Mouse (Mus musculus): Measurements from ENCODE around the gene Sh2d6. TPM values are rescaled to one million over a fixed set of nuclear protein-coding genes. Genes with fewer than 3 reads are reported as not detected.
"Not testable (repeated sequence)": the region's sequence is repeated elsewhere in the genome, so short reads cannot be mapped to it uniquely, and the experiment has no call there.

Sh2d6 gene
- polyA plus RNA-seq, 1 experiment from 2014 or later = not detected

DNA sequence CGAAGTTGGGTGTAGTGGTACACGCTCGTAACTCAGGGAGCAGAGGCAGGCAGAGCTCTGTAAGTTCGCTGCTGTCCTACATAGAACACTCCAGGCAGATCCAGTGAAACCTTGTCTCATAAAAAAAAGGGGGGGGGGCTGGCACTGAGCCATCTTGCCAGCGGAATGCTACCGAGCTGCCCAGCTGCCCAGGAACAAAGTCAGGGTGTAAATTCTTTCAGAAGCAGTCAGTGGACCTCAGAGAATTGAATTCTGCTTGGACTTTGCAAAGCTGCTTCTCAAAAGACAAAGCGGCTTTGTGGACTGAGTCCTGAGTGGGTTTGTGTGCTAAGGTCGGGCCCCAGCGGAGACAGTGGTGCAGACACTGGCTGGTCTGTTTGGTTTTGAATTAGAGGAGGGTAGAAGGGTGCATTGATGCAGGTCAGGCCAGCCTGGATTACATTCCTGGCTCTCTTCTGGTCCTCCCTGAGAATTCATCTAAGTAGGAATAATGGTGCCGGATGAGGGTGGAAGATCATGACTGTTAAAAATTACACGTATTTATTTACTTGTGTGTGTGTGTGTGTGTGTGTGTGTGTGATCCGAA lies 21.9 kb upstream of the Sh2d6 start:
- DNase-seq (ENCODE audit: low spot score) (no peak), ATAC-seq (replicated peaks; ENCODE audit: low FRiP score, low read depth) (no peak)
- Histone ChIP-seq H3K4me3 (replicated peaks; ENCODE audit: low read depth, low read length) (no peak overlapping the region), H3K36me3 (ENCODE audit: insufficient read depth, low read length) (no peaks in the 10 kb centered on the region), H3K4me2 (ENCODE audit: low read length) (no peak overlapping the region), H3K27ac (peak overlapping the region; percentile 75), H3K9me3 (replicated peaks; ENCODE audit: low read length) (no peaks in the 10 kb centered on the region), H3K9ac (ENCODE audit: low read depth, low read length) (no peak overlapping the region), H3K4me1 (replicated peaks; ENCODE audit: insufficient read depth, low read length) (peaks cover 13% of the 10 kb centered on the region), H3K27me3 (ENCODE audit: insufficient read depth, low read length) (no peaks in the 10 kb centered on the region)
- TF ChIP-seq CTCF (IDR thresholded peaks at IDR 0.05; ENCODE audit: low read depth) = no peak
- WGBS = 63% methylated on average over 12 of the region's 12 CpGs

DNA sequence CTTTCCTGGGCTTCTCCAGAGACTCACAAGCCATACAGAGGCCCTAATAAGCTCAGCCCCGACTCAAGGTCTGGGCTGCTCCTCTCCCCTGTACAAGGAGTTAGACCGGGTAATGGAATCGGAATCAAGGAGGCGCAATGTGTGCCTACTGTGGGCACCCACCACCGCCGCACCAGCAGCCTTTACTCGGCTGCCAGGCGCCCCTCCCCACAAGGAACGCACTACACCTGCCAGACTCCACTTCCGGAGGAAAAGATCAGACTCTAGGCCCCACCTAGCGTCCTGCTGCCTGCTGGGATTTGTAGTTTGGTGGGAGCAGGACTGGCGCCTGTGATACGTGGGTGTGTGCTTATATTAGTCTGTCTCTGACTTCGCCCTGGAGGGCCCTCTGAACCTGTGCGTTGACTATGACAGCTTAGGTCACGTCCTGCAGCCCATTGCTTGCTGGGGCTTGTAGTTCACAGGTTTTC lies 17.1 kb upstream of the Sh2d6 start:
- Histone ChIP-seq H3K4me1 (replicated peaks; ENCODE audit: insufficient read depth, low read length) (peaks cover 12% of the 10 kb centered on the region), H3K9ac (ENCODE audit: low read depth, low read length) (peak overlapping the region; percentile 57; the same call in 1 of the 2 replicates), H3K27ac (peak overlapping the region; percentile 65), H3K4me2 (ENCODE audit: low read length) (peak overlapping the region; percentile 75), H3K4me3 (replicated peaks; ENCODE audit: low read depth, low read length) (peak overlapping the region; percentile 47), H3K36me3 (ENCODE audit: insufficient read depth, low read length) (no peaks in the 10 kb centered on the region), H3K27me3 (ENCODE audit: insufficient read depth, low read length) (no peaks in the 10 kb centered on the region), H3K9me3 (replicated peaks; ENCODE audit: low read length) (no peaks in the 10 kb centered on the region)
- peak; percentile 43; the same call in 1 of the 2 replicates for TF ChIP-seq CTCF (IDR thresholded peaks at IDR 0.05; ENCODE audit: low read depth)
- peak; percentile 95 for ATAC-seq (replicated peaks; ENCODE audit: low FRiP score, low read depth)
- peak; percentile 95 for DNase-seq (ENCODE audit: low spot score)
- 2% methylated on average over 16 of the region's 16 CpGs for WGBS

DNA sequence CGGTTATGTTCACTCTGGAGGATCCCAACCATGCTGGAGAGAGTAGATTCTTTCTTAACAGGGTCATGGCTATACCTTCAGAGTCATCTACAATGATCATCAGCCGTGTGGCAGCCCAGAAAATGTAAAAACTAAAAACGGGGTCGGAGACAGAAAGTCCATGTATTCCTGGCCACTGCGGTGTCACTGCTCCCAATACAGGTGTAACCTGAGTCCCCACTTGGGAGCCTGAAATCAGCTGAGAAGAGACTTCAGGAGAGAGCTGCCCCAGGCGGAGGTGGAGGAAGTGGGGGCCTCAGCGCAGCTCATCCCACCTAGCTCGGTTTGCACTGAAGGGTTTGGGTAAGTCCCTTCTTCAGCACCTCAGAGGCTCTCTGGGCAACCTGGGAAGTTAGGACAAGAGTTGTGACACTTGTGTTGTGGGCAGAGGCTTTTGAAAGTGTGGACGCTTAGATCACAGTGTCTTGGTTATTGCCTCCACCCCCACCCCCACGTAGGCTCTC lies 16.5 kb upstream of the Sh2d6 start:
- Histone ChIP-seq H3K4me1 (replicated peaks; ENCODE audit: insufficient read depth, low read length) (peaks cover 12% of the 10 kb centered on the region), H3K9ac (ENCODE audit: low read depth, low read length) (peak overlapping the region; percentile 57; the same call in 1 of the 2 replicates), H3K36me3 (ENCODE audit: insufficient read depth, low read length) (no peaks in the 10 kb centered on the region), H3K27ac (peak overlapping the region; percentile 65; the same call in 1 of the 2 replicates), H3K4me3 (replicated peaks; ENCODE audit: low read depth, low read length) (peak overlapping the region; percentile 47), H3K9me3 (replicated peaks; ENCODE audit: low read length) (no peaks in the 10 kb centered on the region), H3K27me3 (ENCODE audit: insufficient read depth, low read length) (no peaks in the 10 kb centered on the region), H3K4me2 (ENCODE audit: low read length) (peak overlapping the region; percentile 75)
- DNase-seq (ENCODE audit: low spot score) = no peak
- peak; percentile 2; the same call in 1 of the 2 replicates for ATAC-seq (replicated peaks; ENCODE audit: low FRiP score, low read depth)
- no peak for TF ChIP-seq CTCF (IDR thresholded peaks at IDR 0.05; ENCODE audit: low read depth)
- WGBS = 39% methylated on average over 10 of the region's 10 CpGs

DNA sequence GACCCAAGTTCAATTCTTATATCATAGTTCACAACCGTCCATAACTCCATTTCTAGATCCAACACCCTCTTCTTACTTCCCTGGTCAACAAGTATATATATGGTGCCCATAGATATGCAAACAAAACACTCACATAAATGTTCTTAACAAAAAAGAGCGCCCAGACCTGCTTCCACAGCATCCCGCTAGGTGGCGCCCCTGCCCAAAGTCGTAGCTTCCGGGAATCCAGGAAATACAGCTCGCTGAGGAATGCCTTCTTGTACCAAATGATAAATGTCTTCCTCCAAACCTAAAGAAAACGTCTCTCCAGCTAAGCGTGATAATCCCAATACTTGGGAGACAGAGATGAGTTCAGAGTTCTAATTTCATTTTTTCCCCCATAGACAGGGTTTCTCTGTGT lies 13.7 kb upstream of the Sh2d6 start:
- peaks cover 12% of the 10 kb centered on the region for H3K4me1 ChIP-seq (replicated peaks; ENCODE audit: insufficient read depth, low read length)
- H3K9ac ChIP-seq (ENCODE audit: low read depth, low read length) = no peak overlapping the region
- H3K4me2 ChIP-seq (ENCODE audit: low read length) = peak overlapping the region; percentile 30; the same call in 1 of the 2 replicates
- DNase-seq (ENCODE audit: low spot score) (peak; percentile 95), ATAC-seq (replicated peaks; ENCODE audit: low FRiP score, low read depth) (no peak)
- H3K27ac ChIP-seq = peak overlapping the region; percentile 57
- H3K9me3 ChIP-seq (replicated peaks; ENCODE audit: low read length) = no peaks in the 10 kb centered on the region
- H3K27me3 ChIP-seq (ENCODE audit: insufficient read depth, low read length) = no peaks in the 10 kb centered on the region
- no peak overlapping the region for H3K4me3 ChIP-seq (replicated peaks; ENCODE audit: low read depth, low read length)
- 2% methylated on average over 9 of the region's 9 CpGs for WGBS
- TF ChIP-seq CTCF (IDR thresholded peaks at IDR 0.05; ENCODE audit: low read depth) = peak; percentile 96
- no peaks in the 10 kb centered on the region for H3K36me3 ChIP-seq (ENCODE audit: insufficient read depth, low read length)

DNA sequence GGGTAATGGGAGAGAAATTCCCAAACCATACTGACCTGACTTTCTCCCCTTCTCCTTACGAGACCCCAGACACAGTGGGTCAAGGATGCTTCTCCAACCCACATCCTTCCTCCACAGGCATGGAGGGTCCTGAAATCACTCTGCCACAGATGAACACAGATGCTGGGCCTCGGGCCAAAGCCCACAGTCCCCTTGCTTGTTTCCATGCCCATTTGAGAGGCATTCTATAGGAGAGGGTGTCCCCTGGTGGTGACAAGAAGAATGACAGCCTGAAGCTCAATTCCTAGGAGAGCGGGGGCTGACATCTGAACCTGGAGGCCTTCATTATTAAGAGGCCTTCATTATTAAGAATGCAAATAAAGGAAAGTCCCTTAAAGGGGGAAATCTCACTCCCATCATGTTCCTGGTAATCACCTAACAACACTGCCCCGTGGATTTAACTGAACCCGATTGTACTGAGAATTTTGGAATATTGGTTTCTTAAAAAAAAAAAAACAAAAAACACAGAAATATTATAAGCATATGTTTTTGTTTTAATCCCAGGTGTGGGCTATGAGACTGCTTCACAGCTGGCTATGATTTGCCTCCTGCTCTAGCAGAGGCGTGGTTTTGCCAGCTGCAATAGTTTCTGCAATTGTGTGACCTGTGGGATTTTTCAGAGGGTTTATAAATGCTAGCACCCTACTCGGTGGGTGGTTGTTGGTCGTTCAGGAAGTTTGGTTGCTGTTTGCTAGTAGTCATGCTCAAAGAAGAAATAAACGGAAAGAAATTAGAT lies 12.7 kb upstream of the Sh2d6 start:
- H3K4me1 ChIP-seq (replicated peaks; ENCODE audit: insufficient read depth, low read length) = peaks cover 12% of the 10 kb centered on the region
- H3K4me2 ChIP-seq (ENCODE audit: low read length) = no peak overlapping the region
- H3K9ac ChIP-seq (ENCODE audit: low read depth, low read length) = no peak overlapping the region
- peak; percentile 40 for ATAC-seq (replicated peaks; ENCODE audit: low FRiP score, low read depth)
- no peaks in the 10 kb centered on the region for H3K27me3 ChIP-seq (ENCODE audit: insufficient read depth, low read length)
- no peaks in the 10 kb centered on the region for H3K36me3 ChIP-seq (ENCODE audit: insufficient read depth, low read length)
- H3K9me3 ChIP-seq (replicated peaks; ENCODE audit: low read length) = no peaks in the 10 kb centered on the region
- 41% methylated on average over 9 of the region's 9 CpGs for WGBS
- peak; percentile 93 for DNase-seq (ENCODE audit: low spot score)
- TF ChIP-seq CTCF (IDR thresholded peaks at IDR 0.05; ENCODE audit: low read depth) = peak; percentile 99
- no peak overlapping the region for H3K4me3 ChIP-seq (replicated peaks; ENCODE audit: low read depth, low read length)
- no peak overlapping the region for H3K27ac ChIP-seq

DNA sequence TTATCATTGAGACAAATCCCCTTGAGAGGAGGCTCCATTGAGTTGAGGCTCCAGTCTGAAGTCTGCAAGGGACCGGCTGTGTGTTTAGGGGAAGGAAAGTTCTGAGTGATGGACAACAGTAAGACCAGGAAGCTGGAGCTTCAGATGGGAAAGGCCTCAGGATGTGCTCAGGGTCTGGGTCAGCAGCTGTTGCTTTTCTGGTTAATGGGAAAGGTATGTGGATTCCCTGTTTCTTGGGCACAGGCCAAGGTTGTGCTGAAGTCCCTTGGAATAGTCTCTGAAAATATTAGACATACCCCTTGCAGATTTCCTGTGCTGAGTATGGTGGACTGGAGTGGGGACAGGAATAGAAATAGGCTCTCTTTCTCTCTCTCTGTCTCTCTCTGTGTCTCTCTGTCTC lies 12.0 kb upstream of the Sh2d6 start:
- H3K27me3 ChIP-seq (ENCODE audit: insufficient read depth, low read length); H3K9ac ChIP-seq (ENCODE audit: low read depth, low read length); H3K4me3 ChIP-seq (replicated peaks; ENCODE audit: low read depth, low read length); H3K9me3 ChIP-seq (replicated peaks; ENCODE audit: low read length); H3K4me1 ChIP-seq (replicated peaks; ENCODE audit: insufficient read depth, low read length); H3K27ac ChIP-seq; H3K4me2 ChIP-seq (ENCODE audit: low read length); H3K36me3 ChIP-seq (ENCODE audit: insufficient read depth, low read length): not testable (repeated sequence)
- ATAC-seq (replicated peaks; ENCODE audit: low FRiP score, low read depth) (peak; percentile 31), DNase-seq (ENCODE audit: low spot score) (peak; percentile 59)
- 26% methylated on average over 1 of the region's 1 CpGs for WGBS

Measured in kidney, postnatal 0 days (tissue).